Mouse (Mus musculus): ENCODE measurements around the gene Nkx2-4. TPM values are rescaled to one million over a fixed set of nuclear protein-coding genes. Genes with fewer than 3 reads are reported as not detected.

Nkx2-4 gene
- total RNA-seq, 2 experiments from 2014 or later: not detected

DNA sequence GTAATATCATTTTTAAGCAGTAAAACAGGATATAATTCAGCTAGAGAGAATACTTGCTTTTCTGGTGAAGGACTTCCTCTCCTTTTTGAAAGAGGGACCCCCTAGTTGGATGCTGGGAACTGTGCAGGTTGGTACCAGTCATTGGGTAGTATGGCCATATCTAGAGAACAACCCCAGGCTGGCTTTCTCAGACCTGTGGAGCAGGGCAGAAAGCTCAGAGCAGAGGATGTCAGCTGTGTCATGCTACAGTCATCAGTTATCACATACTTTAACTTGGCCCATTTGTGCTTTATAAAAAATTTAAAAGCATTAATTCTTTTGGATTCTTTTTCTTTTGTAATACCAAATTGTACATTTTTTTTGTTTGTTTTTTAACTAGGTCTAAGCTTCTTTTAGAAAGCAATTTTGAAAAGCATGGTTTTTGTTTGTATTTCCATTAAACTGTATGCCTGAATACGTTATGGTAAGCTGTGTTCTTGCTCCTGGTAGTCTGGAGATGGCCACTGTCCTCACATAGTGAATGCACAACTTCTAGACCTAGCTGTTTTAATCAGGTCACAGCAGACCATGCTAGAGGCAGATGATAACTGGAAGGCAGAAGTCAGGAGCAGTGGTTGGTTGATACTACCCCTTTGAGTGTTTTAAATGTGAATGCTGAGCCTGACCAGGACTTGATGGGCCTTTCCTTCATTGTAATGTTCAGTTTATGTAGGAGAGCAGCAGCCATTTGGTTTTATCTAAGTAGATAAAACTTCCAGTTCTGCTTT lies 17.6 kb downstream of the Nkx2-4 start:
- no peak for TF ChIP-seq CTCF (IDR thresholded peaks at IDR 0.05)
- Histone ChIP-seq H3K4me3 (no peak overlapping the region), H3K27ac (no peak overlapping the region)
- intact Hi-C loops (cut with DNase I): no loop called here
- DNase-seq: no peak

DNA sequence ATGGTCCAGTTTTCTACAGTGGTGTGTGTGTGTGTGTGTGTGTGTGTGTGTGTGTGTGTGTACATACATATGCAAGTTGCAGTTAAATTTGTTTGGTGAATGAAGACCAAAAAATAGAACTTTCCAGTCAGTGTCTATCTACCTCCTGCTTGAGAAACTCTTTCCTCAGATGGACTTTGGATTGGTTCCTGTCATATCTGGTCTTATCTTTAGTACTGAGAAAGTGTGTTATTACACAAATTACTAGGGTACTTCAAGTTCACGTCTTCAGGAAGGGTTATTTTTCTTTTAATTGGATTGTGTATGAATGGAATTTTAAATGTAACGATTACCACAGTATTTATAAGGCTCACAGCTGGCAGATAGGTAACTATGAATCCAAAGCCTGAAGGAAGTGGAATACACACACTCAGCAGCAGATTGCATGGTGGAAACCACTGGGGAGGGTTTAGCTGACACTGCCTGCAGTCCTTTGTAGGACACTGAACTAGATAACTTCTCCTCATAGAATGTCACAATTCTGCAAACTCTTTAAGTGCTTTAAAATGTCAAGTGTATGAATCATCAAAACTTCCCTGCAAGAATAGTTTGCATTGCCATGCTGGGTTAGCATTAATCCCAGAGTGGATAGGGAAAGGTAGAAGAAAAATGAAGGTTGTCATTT lies 31.9 kb downstream of the Nkx2-4 start:
- TF ChIP-seq CTCF (IDR thresholded peaks at IDR 0.05): no peak
- no peak overlapping the region for H3K27ac ChIP-seq
- DNase-seq: no peak
- no peak overlapping the region for H3K4me3 ChIP-seq
- intact Hi-C loops (cut with DNase I): no loop called here

DNA sequence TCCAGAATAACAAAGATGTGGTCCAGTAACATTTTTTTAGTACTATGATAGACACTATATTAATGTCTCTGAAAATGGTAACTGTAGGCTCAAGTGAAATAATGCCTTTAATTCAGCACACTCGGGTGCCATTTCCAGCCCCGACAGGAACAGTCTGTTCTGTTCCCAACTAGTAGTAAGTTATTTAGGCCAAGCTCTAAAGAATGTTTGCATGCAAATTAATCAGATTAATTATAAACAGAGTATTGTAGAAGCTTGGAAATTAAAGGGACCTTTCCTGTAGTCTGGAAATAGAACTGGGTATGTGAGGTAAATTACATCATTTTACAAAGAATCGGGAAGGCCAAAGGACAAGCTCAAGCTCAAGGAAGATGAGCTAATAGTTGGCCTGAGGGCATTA lies 38.2 kb downstream of the Nkx2-4 start:
- intact Hi-C loops (cut with DNase I): no loop called here
- no peak overlapping the region for H3K27ac ChIP-seq
- TF ChIP-seq CTCF (IDR thresholded peaks at IDR 0.05): no peak
- no peak overlapping the region for H3K4me3 ChIP-seq
- no peak for DNase-seq

DNA sequence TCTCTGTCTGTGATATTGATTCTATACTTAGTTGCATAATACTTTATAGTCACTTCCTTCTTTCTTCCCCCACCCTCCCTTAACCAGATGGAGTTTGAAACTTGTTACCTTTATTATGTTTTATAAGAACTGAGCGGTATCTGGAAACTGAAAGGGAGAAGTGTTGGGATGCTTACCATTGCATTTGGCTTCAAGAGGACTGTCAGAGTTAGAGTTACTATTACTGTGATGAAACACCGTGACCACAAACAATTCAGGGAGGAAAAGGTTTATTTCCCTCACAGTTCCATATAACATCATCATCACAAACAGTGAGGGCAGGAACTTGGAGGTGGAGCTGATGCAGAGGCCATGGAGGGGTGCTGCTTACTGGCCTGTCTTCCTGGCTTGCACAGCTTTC lies 49.4 kb downstream of the Nkx2-4 start:
- H3K4me3 ChIP-seq: no peak overlapping the region
- DNase-seq: no peak
- no peak for TF ChIP-seq CTCF (IDR thresholded peaks at IDR 0.05)
- H3K27ac ChIP-seq: no peak overlapping the region
- intact Hi-C loops (cut with DNase I): no loop called here

Other genes starting within 250 kb of the Nkx2-4 start
- 10 to 100 TPM; 56.1 to 57.2 TPM for gene Kiz, start 229.6 kb downstream of the Nkx2-4 start, total RNA-seq (2021)
- gene Xrn2, start 72.4 kb downstream of the Nkx2-4 start, total RNA-seq (2021): 10 to 100 TPM; 13.0 to 14.1 TPM
- gene Nkx2-2, start 108.8 kb upstream of the Nkx2-4 start, total RNA-seq (2021): not detected

All from gastrocnemius, adult 2 months (tissue).